Mouse (Mus musculus): ENCODE measurements around the gene Sumo2. TPM values are rescaled to one million over a fixed set of nuclear protein-coding genes. Genes with fewer than 3 reads are reported as not detected.

The Sumo2 gene
- polyA plus RNA-seq (2014; fragmentation: Nextera tagmentation; extraction: Ambion mirVana), result 1,356 and 1,420 TPM in 2 replicates

- peak; percentile 98 for DNase-seq (ENCODE audit: low spot score)
- Histone ChIP-seq H3K27ac (ENCODE audit: low read depth, low read length) (peak within 1 kb of the TSS; percentile 99), H3K4me3 (ENCODE audit: low read depth, low read length) (peak within 1 kb of the TSS; percentile 91), H3K4me1 (ENCODE audit: control insufficient read depth, insufficient read depth, low read length) (peaks cover 14% of the 10 kb centered on the region), H3K9me3 (replicated peaks; ENCODE audit: control insufficient read depth, low read length) (no peaks in the 10 kb centered on the region), H3K4me2 (ENCODE audit: low read length) (peak within 1 kb of the TSS; percentile 87), H3K27me3 (replicated peaks; ENCODE audit: control insufficient read depth, insufficient read depth, low read length) (no peaks in the 10 kb centered on the region), H3K36me3 (ENCODE audit: control insufficient read depth, insufficient read depth, low read length) (peaks cover 32% of the 10 kb centered on the region), H3K9ac (ENCODE audit: low read length) (peak within 1 kb of the TSS; percentile 97)
- ATAC-seq, result peak; percentile 93
- WGBS, result 1% methylated on average over 37 of the region's 70 CpGs
These were observed at the start of gene Sumo2 for GRCm38 (mm10) chr11:115536038-115536681. Sumo2 (minus strand) TSS chr11:115536276.

- 91% methylated on average over 7 of the region's 7 CpGs for WGBS
- Histone ChIP-seq H3K4me1 (ENCODE audit: control insufficient read depth, insufficient read depth, low read length) (no peaks in the 10 kb centered on the region), H3K9me3 (replicated peaks; ENCODE audit: control insufficient read depth, low read length) (no peaks in the 10 kb centered on the region), H3K27ac (ENCODE audit: low read depth, low read length) (no peak overlapping the region), H3K27me3 (replicated peaks; ENCODE audit: control insufficient read depth, insufficient read depth, low read length) (no peaks in the 10 kb centered on the region), H3K36me3 (ENCODE audit: control insufficient read depth, insufficient read depth, low read length) (peaks cover 97% of the 10 kb centered on the region), H3K4me2 (ENCODE audit: low read length) (no peak overlapping the region), H3K4me3 (ENCODE audit: low read depth, low read length) (no peak overlapping the region), H3K9ac (ENCODE audit: low read length) (no peak overlapping the region)
- DNase-seq (ENCODE audit: low spot score) (no peak), ATAC-seq (no peak)
These were observed 49.6 kb upstream of the Sumo2 start for GRCm38 (mm10) chr11:115585573-115586100.

- DNase-seq (ENCODE audit: low spot score) (no peak), ATAC-seq (no peak)
- Histone ChIP-seq H3K9ac (ENCODE audit: low read length) (no peak overlapping the region), H3K27me3 (replicated peaks; ENCODE audit: control insufficient read depth, insufficient read depth, low read length) (no peaks in the 10 kb centered on the region), H3K4me3 (ENCODE audit: low read depth, low read length) (no peak overlapping the region), H3K9me3 (replicated peaks; ENCODE audit: control insufficient read depth, low read length) (no peaks in the 10 kb centered on the region), H3K4me1 (ENCODE audit: control insufficient read depth, insufficient read depth, low read length) (no peaks in the 10 kb centered on the region), H3K4me2 (ENCODE audit: low read length) (no peak overlapping the region), H3K36me3 (ENCODE audit: control insufficient read depth, insufficient read depth, low read length) (peaks cover 94% of the 10 kb centered on the region), H3K27ac (ENCODE audit: low read depth, low read length) (no peak overlapping the region)
- 91% methylated on average over 10 of the region's 10 CpGs for WGBS
These were observed 48.4 kb upstream of the Sumo2 start for GRCm38 (mm10) chr11:115584376-115585073.

DNA sequence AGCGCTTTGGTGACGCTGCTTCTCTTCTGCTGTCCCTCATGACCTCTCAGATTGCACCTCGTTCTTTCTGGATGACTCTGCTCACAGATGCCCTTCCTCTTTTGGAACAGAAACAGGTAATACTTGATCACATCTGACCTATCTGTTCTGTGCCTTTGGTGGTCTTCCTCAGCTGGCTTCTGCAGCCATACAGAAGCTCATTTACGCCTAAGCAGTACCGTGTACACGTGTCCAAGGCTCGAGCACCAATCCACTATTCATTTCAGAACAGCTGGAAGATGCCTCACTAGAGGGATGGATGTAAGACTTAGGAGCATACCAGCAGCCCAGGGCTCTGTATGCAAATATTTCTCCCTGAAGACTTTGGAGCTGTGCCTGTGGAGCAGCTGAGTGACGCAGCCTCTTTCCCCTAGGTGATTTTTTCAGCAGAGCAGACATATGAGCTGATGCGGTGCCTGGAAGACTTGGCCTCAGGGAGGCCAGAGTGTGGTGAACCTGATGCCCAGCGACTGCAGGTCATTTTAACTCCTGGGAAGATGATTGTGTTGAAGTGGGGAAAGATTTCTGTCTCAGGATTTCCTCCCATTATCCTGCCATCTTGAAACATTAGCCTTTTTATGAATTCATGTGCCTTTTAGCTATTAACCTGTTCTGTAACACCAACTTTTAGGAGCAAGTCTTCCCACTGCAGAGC, 47.0 kb upstream of the Sumo2 start:
- no peak overlapping the region for H3K27ac ChIP-seq (ENCODE audit: low read depth, low read length)
- H3K4me2 ChIP-seq (ENCODE audit: low read length), result no peak overlapping the region
- H3K9ac ChIP-seq (ENCODE audit: low read length), result no peak overlapping the region
- peaks cover 97% of the 10 kb centered on the region for H3K36me3 ChIP-seq (ENCODE audit: control insufficient read depth, insufficient read depth, low read length)
- 87% methylated on average over 10 of the region's 10 CpGs for WGBS
- no peak overlapping the region for H3K4me3 ChIP-seq (ENCODE audit: low read depth, low read length)
- ATAC-seq, result no peak
- H3K4me1 ChIP-seq (ENCODE audit: control insufficient read depth, insufficient read depth, low read length), result no peaks in the 10 kb centered on the region
- DNase-seq (ENCODE audit: low spot score), result no peak
- no peaks in the 10 kb centered on the region for H3K9me3 ChIP-seq (replicated peaks; ENCODE audit: control insufficient read depth, low read length)
- H3K27me3 ChIP-seq (replicated peaks; ENCODE audit: control insufficient read depth, insufficient read depth, low read length), result no peaks in the 10 kb centered on the region

- Histone ChIP-seq H3K36me3 (ENCODE audit: control insufficient read depth, insufficient read depth, low read length) (peaks cover 68% of the 10 kb centered on the region), H3K4me3 (ENCODE audit: low read depth, low read length) (no peak overlapping the region), H3K27ac (ENCODE audit: low read depth, low read length) (no peak overlapping the region), H3K9ac (ENCODE audit: low read length) (no peak overlapping the region), H3K4me2 (ENCODE audit: low read length) (no peak overlapping the region), H3K27me3 (replicated peaks; ENCODE audit: control insufficient read depth, insufficient read depth, low read length) (no peaks in the 10 kb centered on the region), H3K9me3 (replicated peaks; ENCODE audit: control insufficient read depth, low read length) (no peaks in the 10 kb centered on the region), H3K4me1 (ENCODE audit: control insufficient read depth, insufficient read depth, low read length) (no peaks in the 10 kb centered on the region)
- no peak for DNase-seq (ENCODE audit: low spot score)
- ATAC-seq, result no peak
These were observed 43.0 kb upstream of the Sumo2 start for GRCm38 (mm10) chr11:115579080-115579479.

DNA sequence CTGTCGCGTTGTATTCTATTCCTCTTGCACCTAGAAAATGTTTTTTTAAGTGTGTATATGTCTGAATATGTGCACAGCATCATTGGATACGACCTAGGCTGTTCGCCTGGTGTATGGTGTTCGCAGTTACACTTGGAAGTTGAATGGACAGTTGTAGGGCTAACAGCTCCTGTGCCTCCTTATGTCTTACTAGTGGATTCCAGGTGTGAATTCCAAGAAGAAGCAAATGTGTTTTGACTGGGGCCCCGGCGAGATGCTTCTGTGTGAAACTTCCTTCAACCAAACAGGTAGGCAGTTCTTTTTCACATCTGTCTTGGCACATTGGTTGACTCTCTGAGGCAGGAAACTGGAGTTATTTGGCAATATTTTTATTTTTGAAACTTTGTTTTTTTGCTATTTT, 28.9 kb upstream of the Sumo2 start:
- peak overlapping the region; percentile 81 for H3K4me3 ChIP-seq (ENCODE audit: low read depth, low read length)
- ATAC-seq (no peak), DNase-seq (ENCODE audit: low spot score) (no peak)
- WGBS, result 16% methylated on average over 7 of the region's 7 CpGs
- no peak overlapping the region for H3K27ac ChIP-seq (ENCODE audit: low read depth, low read length)
- H3K36me3 ChIP-seq (ENCODE audit: control insufficient read depth, insufficient read depth, low read length), result peaks cover 40% of the 10 kb centered on the region
- H3K4me1 ChIP-seq (ENCODE audit: control insufficient read depth, insufficient read depth, low read length), result peaks cover 7% of the 10 kb centered on the region; the same call in 1 of the 2 replicates
- H3K4me2 ChIP-seq (ENCODE audit: low read length), result peak overlapping the region; percentile 82
- no peaks in the 10 kb centered on the region for H3K9me3 ChIP-seq (replicated peaks; ENCODE audit: control insufficient read depth, low read length)
- H3K27me3 ChIP-seq (replicated peaks; ENCODE audit: control insufficient read depth, insufficient read depth, low read length), result no peaks in the 10 kb centered on the region
- peak overlapping the region; percentile 77 for H3K9ac ChIP-seq (ENCODE audit: low read length)

GRCm38 (mm10) chr11:115564064-115564809, 28.2 kb upstream of the Sumo2 start, which contains the start of gene Nup85:
Nup85 (plus strand) TSS chr11:115564434.
- Histone ChIP-seq H3K36me3 (ENCODE audit: control insufficient read depth, insufficient read depth, low read length) (peaks cover 32% of the 10 kb centered on the region), H3K9ac (ENCODE audit: low read length) (peak within 1 kb of the TSS; percentile 77), H3K9me3 (replicated peaks; ENCODE audit: control insufficient read depth, low read length) (no peaks in the 10 kb centered on the region), H3K4me2 (ENCODE audit: low read length) (peak within 1 kb of the TSS; percentile 82), H3K4me3 (ENCODE audit: low read depth, low read length) (peak within 1 kb of the TSS; percentile 81), H3K27me3 (replicated peaks; ENCODE audit: control insufficient read depth, insufficient read depth, low read length) (no peaks in the 10 kb centered on the region), H3K27ac (ENCODE audit: low read depth, low read length) (peak within 1 kb of the TSS; percentile 80), H3K4me1 (ENCODE audit: control insufficient read depth, insufficient read depth, low read length) (peaks cover 7% of the 10 kb centered on the region; the same call in 1 of the 2 replicates)
- DNase-seq (ENCODE audit: low spot score), result peak; percentile 98
- WGBS, result under 1% methylated on average over 42 of the region's 42 CpGs
- ATAC-seq, result peak; percentile 96

DNA sequence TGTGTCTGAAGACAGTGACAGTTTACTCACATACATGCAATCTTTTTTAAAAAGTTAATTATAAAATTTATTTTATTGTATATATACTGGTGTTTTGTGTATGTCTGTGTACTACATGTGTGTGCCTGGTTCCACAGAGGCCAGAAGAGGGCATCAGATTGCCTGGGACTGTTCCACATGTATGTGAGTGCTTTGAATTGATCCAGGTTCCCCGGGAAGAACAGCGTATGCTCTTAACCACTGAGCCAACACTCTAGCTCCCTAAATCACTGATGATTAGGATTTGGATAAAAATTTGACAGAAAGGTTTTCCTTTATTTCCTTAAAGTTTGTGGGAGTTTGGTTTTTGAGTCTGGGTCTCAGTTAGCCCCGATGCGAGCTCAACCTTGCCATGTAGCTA, 27.3 kb upstream of the Sumo2 start:
- no peaks in the 10 kb centered on the region for H3K27me3 ChIP-seq (replicated peaks; ENCODE audit: control insufficient read depth, insufficient read depth, low read length)
- 54% methylated on average over 4 of the region's 4 CpGs for WGBS
- H3K4me3 ChIP-seq (ENCODE audit: low read depth, low read length), result peak overlapping the region; percentile 81
- peak overlapping the region; percentile 82 for H3K4me2 ChIP-seq (ENCODE audit: low read length)
- H3K36me3 ChIP-seq (ENCODE audit: control insufficient read depth, insufficient read depth, low read length), result peaks cover 25% of the 10 kb centered on the region
- no peak for DNase-seq (ENCODE audit: low spot score)
- 0 out of 2 replicates have a peak overlapping the region, but pooled peaks have one; percentile 80 for H3K27ac ChIP-seq (ENCODE audit: low read depth, low read length)
- H3K9me3 ChIP-seq (replicated peaks; ENCODE audit: control insufficient read depth, low read length), result no peaks in the 10 kb centered on the region
- peaks cover 7% of the 10 kb centered on the region; the same call in 1 of the 2 replicates for H3K4me1 ChIP-seq (ENCODE audit: control insufficient read depth, insufficient read depth, low read length)
- peak overlapping the region; percentile 77 for H3K9ac ChIP-seq (ENCODE audit: low read length)
- ATAC-seq, result no peak
